Mouse (Mus musculus) heart, adult 2 months (tissue): ENCODE measurements at regions not wholly inside any gene's neighbourhood (a gene's known extent, or its start where the extent isn't known, plus 50 kb on each side); places are given as distances from the start of the nearest gene placed in this dataset.

Experiments
- DNase-seq, 2 experiments: peaks; one replicate each; pipeline ENCODE4 v3.0.0; 2021
- H3K27ac ChIP-seq: fragments of 200-600 bp; 2 replicates; pipeline ENCODE4 v1.8.1; 2022
- H3K27me3 ChIP-seq: fragments of 200-500 bp; 2 replicates; pipeline ENCODE4 v1.6.1; 2012; ENCODE audit warnings: mild to moderate bottlenecking, low read length, inconsistent platforms, mixed read lengths; ENCODE audit not compliant: control insufficient read depth, insufficient read depth
- H3K36me3 ChIP-seq: fragments of 200-500 bp; 2 replicates; pipeline ENCODE4 v1.6.1; 2012; ENCODE audit warnings: low read length, inconsistent platforms; ENCODE audit not compliant: control insufficient read depth, insufficient read depth
- H3K4me1 ChIP-seq: fragments of 200-500 bp; 2 replicates; pipeline ENCODE4 v1.6.1; 2011; ENCODE audit warnings: low read length; ENCODE audit not compliant: control insufficient read depth, insufficient read depth
- H3K4me3 ChIP-seq: fragments of 200-600 bp; 2 replicates; pipeline ENCODE4 v1.8.1; 2022
- H3K79me2 ChIP-seq: fragments of 200-500 bp; replicated peaks from 2 replicates; pipeline ENCODE4 v1.6.1; 2012; ENCODE audit warnings: mild to moderate bottlenecking, inconsistent platforms, low read length, moderate library complexity, mixed read lengths; ENCODE audit not compliant: control insufficient read depth, insufficient read depth
- H3K9ac ChIP-seq: fragments of 200-500 bp; 2 replicates; pipeline ENCODE4 v1.6.1; 2012; ENCODE audit warnings: low read depth, mild to moderate bottlenecking, control low read depth, inconsistent platforms, low read length, mixed read lengths
- CTCF ChIP-seq: fragments of 200-600 bp; IDR thresholded peaks from 2 replicates; pipeline ENCODE4 v1.8.1; 2022; ENCODE audit warnings: antibody characterized with exemption, mild to moderate bottlenecking, moderate library complexity
- EP300 ChIP-seq: fragments of 200-500 bp; IDR thresholded peaks from 2 replicates; pipeline ENCODE4 v1.6.1; 2011; ENCODE audit warnings: low read depth, low read length, control low read depth; ENCODE audit not compliant: insufficient read depth
- POLR2A ChIP-seq: fragments of 200-500 bp; IDR thresholded peaks from 2 replicates; pipeline ENCODE4 v1.6.1; 2011; ENCODE audit warnings: mild to moderate bottlenecking, low read depth, low read length, control low read depth; ENCODE audit not compliant: insufficient read depth
- WGBS: fragments of 180-500 bp; shearing (Covaris S2); methylation state at CpG from one replicate; pipeline ENCODE4 v1.1.7; 2018; 5-methylcytosine and 5-hydroxymethylcytosine counted together
- intact Hi-C: fragments of 180-260 bp; cut with DNase I; formaldehyde crosslinking; loops from one replicate; pipeline ENCODE4 v1.15.1; 2025

- Histone ChIP-seq H3K36me3 (no peaks in the 10 kb centered on the region), H3K4me3 (no peak overlapping the region), H3K4me1 (no peaks in the 10 kb centered on the region), H3K27ac (no peak overlapping the region), H3K27me3 (no peaks in the 10 kb centered on the region), H3K9ac (no peak overlapping the region), H3K79me2 (no peaks in the 10 kb centered on the region)
- TF ChIP-seq EP300 (no peak), POLR2A (no peak), CTCF (no peak)
- peak in 1 of 2 experiments; percentile 22 for DNase-seq
- intact Hi-C loops, result no loop called here
- 35% methylated on average over 5 of the region's 5 CpGs for WGBS
Measured at GRCm38 (mm10) chr6:51641965-51642364, 118.3 kb downstream of the Snx10 start.

GRCm38 (mm10) chr6:51648813-51649212, 125.1 kb downstream of the Snx10 start:
- intact Hi-C loops, result no loop called here

GRCm38 (mm10) chr6:51653753-51654152, 130.1 kb downstream of the Snx10 start:
- Histone ChIP-seq H3K27ac (no peak overlapping the region), H3K4me3 (no peak overlapping the region), H3K79me2 (no peaks in the 10 kb centered on the region), H3K9ac (no peak overlapping the region), H3K36me3 (no peaks in the 10 kb centered on the region), H3K4me1 (no peaks in the 10 kb centered on the region), H3K27me3 (no peaks in the 10 kb centered on the region)
- TF ChIP-seq POLR2A, result no peak
- no peak for TF ChIP-seq EP300
- no peak for TF ChIP-seq CTCF
- intact Hi-C loops, result no loop called here
- WGBS, result 89% methylated on average over 8 of the region's 8 CpGs
- DNase-seq, result no peak

More at GRCm38 (mm10) chr6:51648813-51649212, 125.1 kb downstream of the Snx10 start:
- H3K4me1 ChIP-seq, result no peaks in the 10 kb centered on the region
- no peak overlapping the region for H3K4me3 ChIP-seq
- H3K9ac ChIP-seq, result no peak overlapping the region
- H3K36me3 ChIP-seq, result no peaks in the 10 kb centered on the region
- H3K27ac ChIP-seq, result no peak overlapping the region
- TF ChIP-seq CTCF, result no peak
- no peak for TF ChIP-seq POLR2A
- TF ChIP-seq EP300, result no peak
- no peaks in the 10 kb centered on the region for H3K27me3 ChIP-seq
- 85% methylated on average over 7 of the region's 7 CpGs for WGBS
- DNase-seq, result no peak
- H3K79me2 ChIP-seq, result no peaks in the 10 kb centered on the region

GRCm38 (mm10) chr6:51654991-51655390, 131.3 kb downstream of the Snx10 start:
- H3K9ac ChIP-seq, result no peak overlapping the region
- no peak overlapping the region for H3K27ac ChIP-seq
- DNase-seq, result no peak
- no peaks in the 10 kb centered on the region for H3K4me1 ChIP-seq
- intact Hi-C loops, result no loop called here
- 93% methylated on average over 4 of the region's 4 CpGs for WGBS
- H3K4me3 ChIP-seq, result no peak overlapping the region
- H3K36me3 ChIP-seq, result no peaks in the 10 kb centered on the region
- H3K79me2 ChIP-seq, result no peaks in the 10 kb centered on the region
- TF ChIP-seq CTCF, result no peak
- H3K27me3 ChIP-seq, result no peaks in the 10 kb centered on the region

- no peak for DNase-seq
Measured at GRCm38 (mm10) chr6:51656078-51656477, 132.4 kb downstream of the Snx10 start.

GRCm38 (mm10) chr6:51656883-51657640, 133.4 kb downstream of the Snx10 start:
- 78% methylated on average over 12 of the region's 12 CpGs for WGBS
- intact Hi-C loops, result no loop called here
- no peak overlapping the region for H3K9ac ChIP-seq

More at GRCm38 (mm10) chr6:51656078-51656477, 132.4 kb downstream of the Snx10 start:
- Histone ChIP-seq H3K79me2 (no peaks in the 10 kb centered on the region), H3K27ac (no peak overlapping the region), H3K36me3 (no peaks in the 10 kb centered on the region), H3K4me3 (no peak overlapping the region), H3K27me3 (no peaks in the 10 kb centered on the region), H3K9ac (no peak overlapping the region), H3K4me1 (no peaks in the 10 kb centered on the region)
- intact Hi-C loops, result no loop called here
- TF ChIP-seq POLR2A (no peak), EP300 (no peak), CTCF (no peak)
- WGBS, result 94% methylated on average over 7 of the region's 7 CpGs

More at GRCm38 (mm10) chr6:51656883-51657640, 133.4 kb downstream of the Snx10 start:
- Histone ChIP-seq H3K27me3 (no peaks in the 10 kb centered on the region), H3K4me1 (no peaks in the 10 kb centered on the region), H3K36me3 (no peaks in the 10 kb centered on the region), H3K4me3 (no peak overlapping the region), H3K27ac (no peak overlapping the region), H3K79me2 (no peaks in the 10 kb centered on the region)
- TF ChIP-seq EP300 (no peak), CTCF (no peak), POLR2A (no peak)
- DNase-seq, result no peak
